Mouse (Mus musculus) midbrain, embryonic 12.5 days (tissue): Measurements from ENCODE around the gene Exoc3l. TPM values are rescaled to one million over a fixed set of nuclear protein-coding genes. Genes with fewer than 3 reads are reported as not detected.

Experiments used
- ATAC-seq: fragments of 200-750 bp; cut with Nextera tagmentation; 2 replicates; pipeline ENCODE4 v1.8.0; 2017; ENCODE audit warnings: low read depth, moderate TSS enrichment, moderate library complexity; ENCODE audit not compliant: low FRiP score
- H3K27ac ChIP-seq: fragments of 300-500 bp; sonication (generic); replicated peaks from 2 replicates; pipeline ENCODE4 v1.5.1; 2016; ENCODE audit warnings: mild to moderate bottlenecking
- H3K27me3 ChIP-seq: fragments of 300-500 bp; sonication (generic); 2 replicates; pipeline ENCODE4 v1.6.1; 2016; ENCODE audit warnings: mild to moderate bottlenecking
- H3K36me3 ChIP-seq: fragments of 300-500 bp; sonication (generic); 2 replicates; pipeline ENCODE4 v1.6.1; 2016
- H3K4me1 ChIP-seq: fragments of 300-500 bp; sonication (generic); 2 replicates; pipeline ENCODE4 v1.6.1; 2016
- H3K4me2 ChIP-seq: fragments of 300-500 bp; sonication (generic); replicated peaks from 2 replicates; pipeline ENCODE4 v1.6.1; 2016; ENCODE audit warnings: mild to moderate bottlenecking, moderate library complexity
- H3K4me3 ChIP-seq: fragments of 300-500 bp; sonication (generic); 2 replicates; pipeline ENCODE4 v1.5.1; 2016; ENCODE audit warnings: mild to moderate bottlenecking
- H3K9ac ChIP-seq: fragments of 300-500 bp; sonication (generic); replicated peaks from 2 replicates; pipeline ENCODE4 v1.6.1; 2016; ENCODE audit warnings: mild to moderate bottlenecking, moderate library complexity
- H3K9me3 ChIP-seq: fragments of 300-500 bp; sonication (generic); 2 replicates; pipeline ENCODE4 v1.6.1; 2016; ENCODE audit warnings: mild to moderate bottlenecking
- WGBS: fragments of 180-500 bp; shearing (Covaris S2); methylation state at CpG from one replicate; pipeline ENCODE4 v1.1.7; 2016; 5-methylcytosine and 5-hydroxymethylcytosine counted together
- polyA plus RNA-seq: library from polyadenylated mRNA; unstranded; fragments of >200 nt; fragmentation: Nextera tagmentation; extraction: Ambion mirVana; gene quantifications from 2 replicates; pipeline ENCODE4 v1.2.1, GENCODE M21; 2016

Gene Exoc3l
- polyA plus RNA-seq = 12.0 and 12.8 TPM in 2 replicates

GRCm38 (mm10) chr8:105295895-105296573 lies at the start of gene Exoc3l:
Exoc3l (minus strand) TSS chr8:105296101.
- ATAC-seq = no peak
- peak within 1 kb of the TSS; percentile 78 for H3K4me3 ChIP-seq
- peaks cover 17% of the 10 kb centered on the region for H3K4me1 ChIP-seq
- H3K9me3 ChIP-seq = no peaks in the 10 kb centered on the region
- H3K9ac ChIP-seq = no peak within 1 kb of the TSS
- WGBS = 67% methylated on average over 11 of the region's 11 CpGs
- peaks cover 20% of the 10 kb centered on the region for H3K36me3 ChIP-seq
- 0 out of 2 replicates have a peak within 1 kb of the TSS, but pooled peaks have one; percentile 35 for H3K27ac ChIP-seq
- peak within 1 kb of the TSS; percentile 98 for H3K4me2 ChIP-seq
- H3K27me3 ChIP-seq = peaks cover 17% of the 10 kb centered on the region

- Histone ChIP-seq H3K4me1 (peaks cover 37% of the 10 kb centered on the region), H3K4me3 (no peak overlapping the region)
- 80% methylated on average over 7 of the region's 7 CpGs for WGBS
These were observed 49.4 kb upstream of the Exoc3l start for GRCm38 (mm10) chr8:105345061-105345975.

GRCm38 (mm10) chr8:105343791-105344574 lies 48.1 kb upstream of the Exoc3l start:
- no peak overlapping the region for H3K4me2 ChIP-seq
- no peak for ATAC-seq
- H3K36me3 ChIP-seq = no peaks in the 10 kb centered on the region
- H3K27me3 ChIP-seq = peaks cover 16% of the 10 kb centered on the region
- 73% methylated on average over 8 of the region's 8 CpGs for WGBS
- no peak overlapping the region for H3K9ac ChIP-seq
- H3K27ac ChIP-seq = no peak overlapping the region
- no peaks in the 10 kb centered on the region for H3K9me3 ChIP-seq
- H3K4me1 ChIP-seq = peaks cover 24% of the 10 kb centered on the region
- H3K4me3 ChIP-seq = no peak overlapping the region

More at GRCm38 (mm10) chr8:105345061-105345975, 49.4 kb upstream of the Exoc3l start:
- Histone ChIP-seq H3K36me3 (no peaks in the 10 kb centered on the region), H3K9me3 (no peaks in the 10 kb centered on the region), H3K27ac (no peak overlapping the region), H3K4me2 (no peak overlapping the region), H3K27me3 (peaks cover 18% of the 10 kb centered on the region), H3K9ac (peak overlapping the region; percentile 29)
- ATAC-seq = no peak

GRCm38 (mm10) chr8:105342768-105343167 lies 46.9 kb upstream of the Exoc3l start:
- 88% methylated on average over 4 of the region's 4 CpGs for WGBS
- no peak overlapping the region for H3K9ac ChIP-seq
- no peak overlapping the region for H3K4me3 ChIP-seq
- peaks cover 21% of the 10 kb centered on the region for H3K4me1 ChIP-seq
- no peaks in the 10 kb centered on the region for H3K9me3 ChIP-seq
- H3K36me3 ChIP-seq = no peaks in the 10 kb centered on the region
- H3K27me3 ChIP-seq = peaks cover 16% of the 10 kb centered on the region
- H3K27ac ChIP-seq = no peak overlapping the region
- no peak overlapping the region for H3K4me2 ChIP-seq
- no peak for ATAC-seq

- H3K4me2 ChIP-seq = no peak overlapping the region
- no peak for ATAC-seq
- 62% methylated on average over 8 of the region's 8 CpGs for WGBS
These were observed 45.5 kb upstream of the Exoc3l start for GRCm38 (mm10) chr8:105341399-105341798.

GRCm38 (mm10) chr8:105339886-105340635 lies 44.2 kb upstream of the Exoc3l start:
- no peak for ATAC-seq
- Histone ChIP-seq H3K9me3 (no peaks in the 10 kb centered on the region), H3K36me3 (peaks cover 12% of the 10 kb centered on the region; the same call in 1 of the 2 replicates), H3K4me1 (no peaks in the 10 kb centered on the region), H3K4me2 (no peak overlapping the region), H3K9ac (no peak overlapping the region), H3K27ac (no peak overlapping the region), H3K27me3 (no peaks in the 10 kb centered on the region), H3K4me3 (no peak overlapping the region)
- WGBS = 82% methylated on average over 6 of the region's 6 CpGs

More at GRCm38 (mm10) chr8:105341399-105341798, 45.5 kb upstream of the Exoc3l start:
- Histone ChIP-seq H3K9me3 (no peaks in the 10 kb centered on the region), H3K27me3 (peaks cover 4% of the 10 kb centered on the region), H3K27ac (no peak overlapping the region), H3K9ac (no peak overlapping the region), H3K36me3 (0 out of 2 replicates have a peak, but pooled peaks cover 5% of the 10 kb centered on the region), H3K4me1 (peaks cover 9% of the 10 kb centered on the region), H3K4me3 (no peak overlapping the region)

- H3K4me2 ChIP-seq = no peak overlapping the region
- H3K4me1 ChIP-seq = no peaks in the 10 kb centered on the region
- no peak for ATAC-seq
- no peak overlapping the region for H3K27ac ChIP-seq
- H3K4me3 ChIP-seq = no peak overlapping the region
- H3K27me3 ChIP-seq = no peaks in the 10 kb centered on the region
- no peaks in the 10 kb centered on the region for H3K9me3 ChIP-seq
- no peak overlapping the region for H3K9ac ChIP-seq
- peaks cover 22% of the 10 kb centered on the region for H3K36me3 ChIP-seq
- 63% methylated on average over 4 of the region's 4 CpGs for WGBS
These were observed 43.1 kb upstream of the Exoc3l start for GRCm38 (mm10) chr8:105338992-105339391.

GRCm38 (mm10) chr8:105336373-105337130 lies 40.7 kb upstream of the Exoc3l start:
- H3K9ac ChIP-seq = no peak overlapping the region
- H3K4me1 ChIP-seq = no peaks in the 10 kb centered on the region
- peaks cover 39% of the 10 kb centered on the region for H3K36me3 ChIP-seq
- H3K4me3 ChIP-seq = no peak overlapping the region
- no peak overlapping the region for H3K27ac ChIP-seq
- ATAC-seq = peak; percentile 53; the same call in 1 of the 2 replicates
- 45% methylated on average over 31 of the region's 32 CpGs for WGBS
- H3K27me3 ChIP-seq = no peaks in the 10 kb centered on the region
- H3K4me2 ChIP-seq = no peak overlapping the region
- no peaks in the 10 kb centered on the region for H3K9me3 ChIP-seq

- no peaks in the 10 kb centered on the region for H3K27me3 ChIP-seq
- no peak for ATAC-seq
- H3K4me1 ChIP-seq = peaks cover 2% of the 10 kb centered on the region
- H3K4me3 ChIP-seq = no peak overlapping the region
- no peaks in the 10 kb centered on the region for H3K9me3 ChIP-seq
- 78% methylated on average over 2 of the region's 2 CpGs for WGBS
- no peak overlapping the region for H3K4me2 ChIP-seq
- H3K9ac ChIP-seq = no peak overlapping the region
- peaks cover 77% of the 10 kb centered on the region for H3K36me3 ChIP-seq
- no peak overlapping the region for H3K27ac ChIP-seq
These were observed 36.6 kb upstream of the Exoc3l start for GRCm38 (mm10) chr8:105332523-105332922.

- H3K9me3 ChIP-seq = no peaks in the 10 kb centered on the region
- no peak overlapping the region for H3K4me3 ChIP-seq
- WGBS = 91% methylated on average over 9 of the region's 9 CpGs
- no peak for ATAC-seq
- no peak overlapping the region for H3K27ac ChIP-seq
- no peak overlapping the region for H3K4me2 ChIP-seq
- H3K9ac ChIP-seq = no peak overlapping the region
- peaks cover 77% of the 10 kb centered on the region for H3K36me3 ChIP-seq
- H3K27me3 ChIP-seq = no peaks in the 10 kb centered on the region
- H3K4me1 ChIP-seq = peaks cover 8% of the 10 kb centered on the region
These were observed 36.0 kb upstream of the Exoc3l start for GRCm38 (mm10) chr8:105331931-105332330.
